Mouse (Mus musculus): ENCODE results near the gene Cd164l2. TPM values are rescaled to one million over a fixed set of nuclear protein-coding genes. Genes with fewer than 3 reads are reported as not detected.
A peak's percentile ranks its signal among the peaks of the same experiment; 100 is the strongest.

Cd164l2 gene
- polyA plus RNA-seq, 1 experiment: 0.22 TPM

DNA sequence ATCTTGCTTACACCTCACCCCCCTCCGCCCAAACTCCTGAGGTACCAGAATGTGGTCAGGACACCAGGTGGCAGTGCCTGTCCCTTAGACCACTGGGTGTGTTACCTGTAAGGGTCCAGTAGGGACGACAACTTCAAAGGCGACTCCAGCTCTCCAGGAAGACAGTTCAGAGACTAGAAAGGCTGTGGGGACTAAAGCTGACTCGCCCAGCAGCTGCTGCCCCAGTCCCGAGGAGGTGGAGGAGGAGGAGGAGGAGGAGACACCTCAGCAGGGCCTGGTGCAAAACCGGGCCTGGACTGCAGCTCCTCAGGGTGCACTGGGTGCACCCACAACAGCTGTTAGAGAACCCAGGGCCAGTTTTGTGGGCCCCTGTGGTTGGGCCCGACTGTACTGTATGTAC lies 51.0 kb downstream of the Cd164l2 start, which contains the start of gene Sytl1:
Gene Sytl1, minus strand, starts transcription at position 232 of the 400 bp plus-strand sequence.
- H3K36me3 ChIP-seq (ENCODE audit: control insufficient read depth, insufficient read depth): peaks cover 4% of the 10 kb centered on the region
- peak within 1 kb of the TSS; percentile 38 for H3K4me2 ChIP-seq (ENCODE audit: low read depth)
- TF ChIP-seq USF1 (IDR thresholded peaks at IDR 0.05; ENCODE audit: low read depth) (no peak), MAX (IDR thresholded peaks at IDR 0.05; ENCODE audit: low read depth) (no peak), POLR2A (IDR thresholded peaks at IDR 0.05; ENCODE audit: insufficient read length, low read depth) (no peak), MYOG (IDR thresholded peaks at IDR 0.05; ENCODE audit: control insufficient read depth in 1 of 3, insufficient read depth in 1 of 3, insufficient read length in 2 of 3, low read depth in 2 of 3) (peak; percentile 50 to 90 (median 73)), MYOD1 (IDR thresholded peaks at IDR 0.05; ENCODE audit: control insufficient read depth in 1 of 3, insufficient read length in 2 of 3, low read depth in 2 of 3) (peak in 2 of 3 experiments; percentile 49 to 71)
- no peak within 1 kb of the TSS for H3ac ChIP-seq (ENCODE audit: control insufficient read depth, insufficient read length)
- no peak within 1 kb of the TSS for H3K4me3 ChIP-seq
- no peaks in the 10 kb centered on the region for H3K27me3 ChIP-seq (ENCODE audit: control insufficient read depth, insufficient read depth, insufficient read length)
- H3K79me2 ChIP-seq (ENCODE audit: control insufficient read depth, insufficient read depth): no peaks in the 10 kb centered on the region

DNA sequence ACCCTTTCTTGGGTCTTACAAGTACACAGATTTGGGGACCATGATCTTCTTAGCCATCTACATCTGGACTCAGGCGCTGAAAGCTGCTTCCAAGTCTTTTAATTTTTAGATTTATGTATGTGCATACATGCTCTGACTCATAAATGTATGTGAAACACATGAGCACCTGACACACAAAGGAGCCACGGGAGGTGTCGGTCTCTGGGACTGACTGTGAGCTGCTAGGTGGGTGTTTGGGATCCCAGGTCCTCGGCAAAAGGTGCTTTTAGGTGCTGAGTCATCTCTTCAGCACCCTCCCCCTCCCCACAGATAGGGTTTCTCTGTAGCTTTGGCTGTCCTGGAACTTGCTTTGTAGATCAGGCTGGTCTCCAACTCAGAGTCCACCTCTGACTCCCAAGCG lies 51.8 kb downstream of the Cd164l2 start:
- Histone ChIP-seq H3K79me2 (ENCODE audit: control insufficient read depth, insufficient read depth) (no peaks in the 10 kb centered on the region), H3K27me3 (ENCODE audit: control insufficient read depth, insufficient read depth, insufficient read length) (no peaks in the 10 kb centered on the region), H3K4me3 (no peak overlapping the region), H3ac (ENCODE audit: control insufficient read depth, insufficient read length) (no peak overlapping the region), H3K4me2 (ENCODE audit: low read depth) (no peak overlapping the region), H3K36me3 (ENCODE audit: control insufficient read depth, insufficient read depth) (peaks cover 5% of the 10 kb centered on the region)
- no peak for TF ChIP-seq MAX (IDR thresholded peaks at IDR 0.05; ENCODE audit: low read depth)
- TF ChIP-seq MYOG (IDR thresholded peaks at IDR 0.05; ENCODE audit: control insufficient read depth in 1 of 3, insufficient read depth in 1 of 3, insufficient read length in 2 of 3, low read depth in 2 of 3): no peak
- no peak for TF ChIP-seq MYOD1 (IDR thresholded peaks at IDR 0.05; ENCODE audit: control insufficient read depth in 1 of 3, insufficient read length in 2 of 3, low read depth in 2 of 3)
- TF ChIP-seq E2F4 (IDR thresholded peaks at IDR 0.05; ENCODE audit: insufficient read depth): no peak
- TF ChIP-seq USF1 (IDR thresholded peaks at IDR 0.05; ENCODE audit: low read depth): no peak
- TF ChIP-seq CEBPB (IDR thresholded peaks at IDR 0.05; ENCODE audit: insufficient read depth, poor library complexity, severe bottlenecking): no peak
- TF ChIP-seq TCF12 (IDR thresholded peaks at IDR 0.05; ENCODE audit: insufficient read depth, poor library complexity, severe bottlenecking): no peak
- TF ChIP-seq POLR2A (IDR thresholded peaks at IDR 0.05; ENCODE audit: insufficient read length, low read depth): no peak
- TF ChIP-seq REST (IDR thresholded peaks at IDR 0.05; ENCODE audit: insufficient read depth, insufficient read length): no peak
- TF ChIP-seq POLR2AphosphoS2 (IDR thresholded peaks at IDR 0.05; ENCODE audit: insufficient read length, low read depth): no peak
- no peak for TF ChIP-seq TCF3 (IDR thresholded peaks at IDR 0.05; ENCODE audit: insufficient read length, low read depth)
- TF ChIP-seq SRF (IDR thresholded peaks at IDR 0.05; ENCODE audit: control insufficient read depth, insufficient read length, low read depth): no peak

DNA sequence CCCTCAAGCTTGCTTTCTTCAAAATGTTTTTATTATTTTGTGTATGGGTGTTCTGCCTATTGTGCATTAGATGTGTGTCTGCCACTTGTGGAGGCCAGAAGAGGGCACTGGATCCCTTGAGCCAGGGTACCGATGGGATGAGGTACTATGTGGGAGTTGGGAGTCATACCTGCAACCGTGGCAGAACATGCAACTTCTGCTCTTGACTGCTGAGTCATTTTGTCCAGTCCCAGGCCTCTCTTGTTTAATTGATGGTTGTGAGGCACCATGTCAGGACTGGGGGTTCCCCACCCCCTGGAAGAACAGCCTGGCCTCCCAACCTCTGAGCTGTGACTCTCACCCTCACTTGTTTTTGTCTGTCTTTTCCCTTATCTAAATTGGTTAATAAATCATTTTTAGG lies 52.6 kb downstream of the Cd164l2 start:
- TF ChIP-seq TCF3 (IDR thresholded peaks at IDR 0.05; ENCODE audit: insufficient read length, low read depth) (no peak), POLR2A (IDR thresholded peaks at IDR 0.05; ENCODE audit: insufficient read length, low read depth) (no peak), CEBPB (IDR thresholded peaks at IDR 0.05; ENCODE audit: insufficient read depth, poor library complexity, severe bottlenecking) (no peak), E2F4 (IDR thresholded peaks at IDR 0.05; ENCODE audit: insufficient read depth) (no peak), MAX (IDR thresholded peaks at IDR 0.05; ENCODE audit: low read depth) (no peak), REST (IDR thresholded peaks at IDR 0.05; ENCODE audit: insufficient read depth, insufficient read length) (no peak), MYOD1 (IDR thresholded peaks at IDR 0.05; ENCODE audit: control insufficient read depth in 1 of 3, insufficient read length in 2 of 3, low read depth in 2 of 3) (no peak), MYOG (IDR thresholded peaks at IDR 0.05; ENCODE audit: control insufficient read depth in 1 of 3, insufficient read depth in 1 of 3, insufficient read length in 2 of 3, low read depth in 2 of 3) (no peak), USF1 (IDR thresholded peaks at IDR 0.05; ENCODE audit: low read depth) (no peak), SRF (IDR thresholded peaks at IDR 0.05; ENCODE audit: control insufficient read depth, insufficient read length, low read depth) (no peak), TCF12 (IDR thresholded peaks at IDR 0.05; ENCODE audit: insufficient read depth, poor library complexity, severe bottlenecking) (no peak), POLR2AphosphoS2 (IDR thresholded peaks at IDR 0.05; ENCODE audit: insufficient read length, low read depth) (no peak)
- Histone ChIP-seq H3K79me2 (ENCODE audit: control insufficient read depth, insufficient read depth) (no peaks in the 10 kb centered on the region), H3K4me3 (no peak overlapping the region), H3ac (ENCODE audit: control insufficient read depth, insufficient read length) (no peak overlapping the region), H3K4me2 (ENCODE audit: low read depth) (no peak overlapping the region), H3K36me3 (ENCODE audit: control insufficient read depth, insufficient read depth) (peaks cover 8% of the 10 kb centered on the region), H3K27me3 (ENCODE audit: control insufficient read depth, insufficient read depth, insufficient read length) (no peaks in the 10 kb centered on the region)

DNA sequence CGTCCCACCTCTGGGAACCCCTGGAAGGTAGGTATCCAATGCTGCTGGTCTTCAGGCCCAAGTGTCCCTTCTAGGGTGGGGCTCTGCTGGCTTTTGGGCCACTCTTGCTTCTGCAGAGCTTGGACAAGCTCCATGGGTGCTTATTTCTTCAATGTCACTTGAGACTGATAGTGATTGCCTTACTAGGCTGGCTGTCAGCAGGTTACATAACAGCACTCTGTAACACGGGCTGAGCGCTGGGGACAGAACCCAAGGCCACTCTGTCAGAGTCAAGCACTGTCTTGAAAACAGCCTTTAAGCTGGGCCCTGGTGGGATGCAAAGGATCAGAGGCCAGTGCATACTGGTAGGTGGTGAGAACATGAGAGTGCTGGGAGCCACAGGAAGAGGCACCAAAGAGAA lies 53.4 kb downstream of the Cd164l2 start:
- Histone ChIP-seq H3K4me2 (ENCODE audit: low read depth) (no peak overlapping the region), H3K4me3 (no peak overlapping the region), H3K36me3 (ENCODE audit: control insufficient read depth, insufficient read depth) (peaks cover 8% of the 10 kb centered on the region), H3K27me3 (ENCODE audit: control insufficient read depth, insufficient read depth, insufficient read length) (no peaks in the 10 kb centered on the region), H3K79me2 (ENCODE audit: control insufficient read depth, insufficient read depth) (no peaks in the 10 kb centered on the region), H3ac (ENCODE audit: control insufficient read depth, insufficient read length) (no peak overlapping the region)
- TF ChIP-seq SRF (IDR thresholded peaks at IDR 0.05; ENCODE audit: control insufficient read depth, insufficient read length, low read depth) (no peak), TCF3 (IDR thresholded peaks at IDR 0.05; ENCODE audit: insufficient read length, low read depth) (no peak), MYOG (IDR thresholded peaks at IDR 0.05; ENCODE audit: control insufficient read depth in 1 of 3, insufficient read depth in 1 of 3, insufficient read length in 2 of 3, low read depth in 2 of 3) (no peak), MYOD1 (IDR thresholded peaks at IDR 0.05; ENCODE audit: control insufficient read depth in 1 of 3, insufficient read length in 2 of 3, low read depth in 2 of 3) (no peak), CEBPB (IDR thresholded peaks at IDR 0.05; ENCODE audit: insufficient read depth, poor library complexity, severe bottlenecking) (no peak), USF1 (IDR thresholded peaks at IDR 0.05; ENCODE audit: low read depth) (no peak), MAX (IDR thresholded peaks at IDR 0.05; ENCODE audit: low read depth) (no peak), E2F4 (IDR thresholded peaks at IDR 0.05; ENCODE audit: insufficient read depth) (no peak), TCF12 (IDR thresholded peaks at IDR 0.05; ENCODE audit: insufficient read depth, poor library complexity, severe bottlenecking) (no peak), REST (IDR thresholded peaks at IDR 0.05; ENCODE audit: insufficient read depth, insufficient read length) (no peak), POLR2A (IDR thresholded peaks at IDR 0.05; ENCODE audit: insufficient read length, low read depth) (no peak), POLR2AphosphoS2 (IDR thresholded peaks at IDR 0.05; ENCODE audit: insufficient read length, low read depth) (no peak)

All from myocyte (in vitro differentiated cells).